Mouse (Mus musculus) midbrain, embryonic 12.5 days (tissue): Measurements from ENCODE around the gene Hrh1. TPM values are rescaled to one million over a fixed set of nuclear protein-coding genes. Genes with fewer than 3 reads are reported as not detected.

Experiments
- ATAC-seq: fragments of 200-750 bp; cut with Nextera tagmentation; 2 replicates; pipeline ENCODE4 v1.8.0; 2017; ENCODE audit warnings: low read depth, moderate TSS enrichment, moderate library complexity; ENCODE audit not compliant: low FRiP score
- H3K27ac ChIP-seq: fragments of 300-500 bp; sonication (generic); replicated peaks from 2 replicates; pipeline ENCODE4 v1.5.1; 2016; ENCODE audit warnings: mild to moderate bottlenecking
- H3K27me3 ChIP-seq: fragments of 300-500 bp; sonication (generic); 2 replicates; pipeline ENCODE4 v1.6.1; 2016; ENCODE audit warnings: mild to moderate bottlenecking
- H3K36me3 ChIP-seq: fragments of 300-500 bp; sonication (generic); 2 replicates; pipeline ENCODE4 v1.6.1; 2016
- H3K4me1 ChIP-seq: fragments of 300-500 bp; sonication (generic); 2 replicates; pipeline ENCODE4 v1.6.1; 2016
- H3K4me2 ChIP-seq: fragments of 300-500 bp; sonication (generic); replicated peaks from 2 replicates; pipeline ENCODE4 v1.6.1; 2016; ENCODE audit warnings: mild to moderate bottlenecking, moderate library complexity
- H3K4me3 ChIP-seq: fragments of 300-500 bp; sonication (generic); 2 replicates; pipeline ENCODE4 v1.5.1; 2016; ENCODE audit warnings: mild to moderate bottlenecking
- H3K9ac ChIP-seq: fragments of 300-500 bp; sonication (generic); replicated peaks from 2 replicates; pipeline ENCODE4 v1.6.1; 2016; ENCODE audit warnings: mild to moderate bottlenecking, moderate library complexity
- H3K9me3 ChIP-seq: fragments of 300-500 bp; sonication (generic); 2 replicates; pipeline ENCODE4 v1.6.1; 2016; ENCODE audit warnings: mild to moderate bottlenecking
- WGBS: fragments of 180-500 bp; shearing (Covaris S2); methylation state at CpG from one replicate; pipeline ENCODE4 v1.1.7; 2016; 5-methylcytosine and 5-hydroxymethylcytosine counted together
- polyA plus RNA-seq: library from polyadenylated mRNA; unstranded; fragments of >200 nt; fragmentation: Nextera tagmentation; extraction: Ambion mirVana; gene quantifications from 2 replicates; pipeline ENCODE4 v1.2.1, GENCODE M21; 2016

Gene Hrh1
- polyA plus RNA-seq, 1 experiment from 2014 or later: 0.28 TPM

DNA sequence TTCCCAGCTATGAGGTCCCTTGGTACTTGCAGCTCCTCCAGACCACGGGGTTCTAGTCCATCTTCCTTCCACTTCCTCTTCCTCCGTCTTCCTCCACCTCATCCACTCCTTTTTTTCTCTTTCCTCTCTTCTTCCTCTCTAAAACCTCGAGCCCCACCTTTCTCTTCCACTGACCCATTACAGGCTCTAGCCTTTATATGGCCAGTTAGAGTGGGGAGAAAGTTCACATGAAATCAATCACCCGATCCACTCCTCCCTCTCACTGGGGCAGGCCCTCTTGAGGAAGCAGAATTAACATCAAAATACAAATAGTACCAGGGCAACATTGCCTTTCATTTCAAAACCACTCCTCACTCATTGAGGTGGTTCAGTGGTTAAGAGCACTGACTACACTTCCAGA is 9.9 kb upstream of the Hrh1 start:
- H3K4me2 ChIP-seq: no peak overlapping the region
- no peak overlapping the region for H3K27ac ChIP-seq
- H3K4me1 ChIP-seq: no peaks in the 10 kb centered on the region
- H3K9me3 ChIP-seq: no peaks in the 10 kb centered on the region
- H3K4me3 ChIP-seq: no peak overlapping the region
- no peak overlapping the region for H3K9ac ChIP-seq
- peaks cover 13% of the 10 kb centered on the region; the same call in 1 of the 2 replicates for H3K27me3 ChIP-seq
- no peaks in the 10 kb centered on the region for H3K36me3 ChIP-seq
- ATAC-seq: no peak
- WGBS: 77% methylated on average over 4 of the region's 4 CpGs

- Histone ChIP-seq H3K4me1 (no peaks in the 10 kb centered on the region), H3K27me3 (peaks cover 21% of the 10 kb centered on the region), H3K4me3 (no peak overlapping the region), H3K4me2 (no peak overlapping the region), H3K9ac (no peak overlapping the region), H3K27ac (no peak overlapping the region), H3K36me3 (no peaks in the 10 kb centered on the region), H3K9me3 (no peaks in the 10 kb centered on the region)
- no peak for ATAC-seq
- WGBS: 65% methylated on average over 2 of the region's 2 CpGs
Measured at GRCm38 (mm10) chr6:114390129-114390528, 7.6 kb upstream of the Hrh1 start.

DNA sequence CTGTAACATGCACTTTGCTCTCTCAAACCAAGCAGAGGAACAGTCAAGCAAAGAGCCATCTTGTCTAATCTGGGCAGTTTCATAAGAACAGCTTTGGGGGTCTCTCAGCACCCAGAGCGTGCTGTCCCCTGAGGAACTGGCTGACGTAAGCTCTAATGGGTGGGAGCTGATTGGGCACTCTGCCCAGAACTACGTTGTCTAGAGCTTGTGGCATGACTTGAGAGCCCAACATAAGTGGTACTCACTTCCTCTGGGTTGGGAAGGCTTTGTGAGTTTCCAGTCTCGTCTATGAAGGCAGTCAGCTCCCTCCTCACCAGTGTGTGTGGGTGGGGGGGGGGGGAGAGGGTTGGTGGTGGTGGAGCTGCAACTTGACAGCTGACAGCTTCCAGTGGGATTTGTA is 2.8 kb upstream of the Hrh1 start:
- Histone ChIP-seq H3K27ac (no peak overlapping the region), H3K9me3 (no peaks in the 10 kb centered on the region), H3K4me2 (no peak overlapping the region), H3K4me1 (peaks cover 23% of the 10 kb centered on the region), H3K4me3 (no peak overlapping the region), H3K9ac (no peak overlapping the region), H3K27me3 (peaks cover 69% of the 10 kb centered on the region), H3K36me3 (no peaks in the 10 kb centered on the region)
- ATAC-seq: no peak
- WGBS: 79% methylated on average over 4 of the region's 4 CpGs

- 63% methylated on average over 4 of the region's 4 CpGs for WGBS
- H3K27ac ChIP-seq: no peak overlapping the region
- no peak overlapping the region for H3K4me3 ChIP-seq
- H3K9ac ChIP-seq: no peak overlapping the region
- no peaks in the 10 kb centered on the region for H3K9me3 ChIP-seq
- H3K36me3 ChIP-seq: no peaks in the 10 kb centered on the region
- peaks cover 28% of the 10 kb centered on the region for H3K4me1 ChIP-seq
- peaks cover 84% of the 10 kb centered on the region for H3K27me3 ChIP-seq
- no peak overlapping the region for H3K4me2 ChIP-seq
- ATAC-seq: no peak
Measured at GRCm38 (mm10) chr6:114396605-114397004, 1.1 kb upstream of the Hrh1 start.

DNA sequence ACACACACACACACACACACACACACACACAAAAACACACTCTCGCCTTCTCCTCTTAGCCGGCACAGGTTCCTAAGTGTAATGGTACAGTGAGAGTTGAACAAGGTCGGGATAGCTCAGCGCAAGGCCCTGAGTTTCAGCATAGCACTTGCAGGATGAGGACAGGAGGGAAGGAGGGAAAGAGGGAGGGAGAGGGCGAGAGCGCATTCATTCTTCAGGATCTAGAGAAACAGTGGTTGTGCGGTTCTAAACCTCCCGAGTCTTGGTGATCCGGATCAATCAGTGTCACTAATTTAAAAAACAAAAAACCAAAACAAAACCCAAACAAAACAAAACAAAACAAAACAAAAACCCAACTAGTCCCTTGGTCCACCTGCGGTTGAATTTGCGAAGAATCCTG is 456 bp upstream of the Hrh1 start:
- no peak overlapping the region for H3K27ac ChIP-seq
- peak overlapping the region; percentile 59 for H3K4me3 ChIP-seq
- H3K27me3 ChIP-seq: peaks cover 77% of the 10 kb centered on the region
- H3K36me3 ChIP-seq: no peaks in the 10 kb centered on the region
- WGBS: 6% methylated on average over 11 of the region's 11 CpGs
- 0 out of 2 replicates have a peak overlapping the region, but pooled peaks have one; percentile 52 for H3K9ac ChIP-seq
- no peaks in the 10 kb centered on the region for H3K9me3 ChIP-seq
- peak overlapping the region; percentile 92 for H3K4me2 ChIP-seq
- peaks cover 28% of the 10 kb centered on the region for H3K4me1 ChIP-seq
- no peak for ATAC-seq

DNA sequence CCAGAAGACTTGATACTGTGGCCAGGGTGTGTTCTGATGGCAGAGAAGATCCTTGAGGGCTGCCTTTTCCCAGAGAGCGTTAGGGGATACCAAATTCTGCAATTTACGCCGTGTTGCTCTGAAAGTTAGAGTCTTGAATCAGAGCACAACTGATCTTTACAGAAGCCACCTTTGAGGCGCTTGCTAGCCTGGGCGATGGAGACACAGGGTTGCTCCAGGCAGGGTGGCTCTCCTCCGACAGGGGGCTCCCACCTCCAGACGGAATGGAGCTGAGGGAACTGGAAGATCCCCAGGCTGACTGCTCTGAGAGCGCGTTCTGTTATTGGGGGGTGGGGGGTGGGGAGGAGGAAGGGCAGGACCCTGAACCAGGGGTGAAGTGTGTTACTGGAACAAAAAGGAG is 890 bp downstream of the Hrh1 start:
- H3K36me3 ChIP-seq: no peaks in the 10 kb centered on the region
- no peak overlapping the region for H3K27ac ChIP-seq
- peaks cover 75% of the 10 kb centered on the region for H3K27me3 ChIP-seq
- H3K9ac ChIP-seq: no peak overlapping the region
- no peaks in the 10 kb centered on the region for H3K9me3 ChIP-seq
- H3K4me1 ChIP-seq: peaks cover 28% of the 10 kb centered on the region
- ATAC-seq: no peak
- H3K4me2 ChIP-seq: peak overlapping the region; percentile 92
- peak overlapping the region; percentile 59; the same call in 1 of the 2 replicates for H3K4me3 ChIP-seq
- 6% methylated on average over 9 of the region's 9 CpGs for WGBS

GRCm38 (mm10) chr6:114400387-114400786 is 2.7 kb downstream of the Hrh1 start:
- Histone ChIP-seq H3K27ac (no peak overlapping the region), H3K9me3 (no peaks in the 10 kb centered on the region), H3K27me3 (peaks cover 66% of the 10 kb centered on the region), H3K4me1 (peaks cover 28% of the 10 kb centered on the region), H3K9ac (no peak overlapping the region), H3K4me2 (no peak overlapping the region), H3K36me3 (no peaks in the 10 kb centered on the region), H3K4me3 (no peak overlapping the region)
- no peak for ATAC-seq
- 84% methylated on average over 10 of the region's 10 CpGs for WGBS

- Histone ChIP-seq H3K4me2 (no peak overlapping the region), H3K27ac (no peak overlapping the region), H3K36me3 (no peaks in the 10 kb centered on the region), H3K4me1 (peaks cover 28% of the 10 kb centered on the region), H3K27me3 (peaks cover 62% of the 10 kb centered on the region), H3K4me3 (no peak overlapping the region), H3K9me3 (no peaks in the 10 kb centered on the region), H3K9ac (no peak overlapping the region)
- WGBS: 73% methylated on average over 8 of the region's 8 CpGs
- no peak for ATAC-seq
Measured at GRCm38 (mm10) chr6:114400841-114401240, 3.1 kb downstream of the Hrh1 start.

DNA sequence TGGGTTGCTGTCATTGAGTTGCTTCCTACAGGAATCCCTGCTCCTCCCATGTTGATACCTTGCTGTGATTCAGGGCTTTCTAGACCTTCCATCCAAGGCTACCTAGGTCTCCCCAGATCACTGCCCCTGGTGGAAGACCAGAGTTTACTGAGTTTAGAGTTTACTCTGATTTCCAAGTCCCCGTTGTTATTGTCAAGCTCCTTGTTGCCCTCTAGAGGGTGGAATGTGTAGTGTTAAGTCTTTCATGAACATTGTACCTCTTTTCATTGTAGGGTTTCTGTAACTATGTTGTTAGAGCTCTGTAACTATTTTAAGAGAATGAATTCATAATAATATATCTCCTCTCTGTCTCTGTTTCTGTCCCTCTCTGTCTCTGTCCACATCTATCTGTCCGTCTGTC is 4.4 kb downstream of the Hrh1 start:
- no peak overlapping the region for H3K9ac ChIP-seq
- H3K4me1 ChIP-seq: peaks cover 27% of the 10 kb centered on the region
- no peak overlapping the region for H3K27ac ChIP-seq
- no peaks in the 10 kb centered on the region for H3K9me3 ChIP-seq
- WGBS: 88% methylated on average over 2 of the region's 2 CpGs
- H3K4me3 ChIP-seq: no peak overlapping the region
- peaks cover 52% of the 10 kb centered on the region for H3K27me3 ChIP-seq
- no peaks in the 10 kb centered on the region for H3K36me3 ChIP-seq
- no peak overlapping the region for H3K4me2 ChIP-seq
- ATAC-seq: no peak

- Histone ChIP-seq H3K4me2 (no peak overlapping the region), H3K4me3 (no peak overlapping the region), H3K9me3 (no peaks in the 10 kb centered on the region), H3K4me1 (peaks cover 13% of the 10 kb centered on the region; the same call in 1 of the 2 replicates), H3K27ac (no peak overlapping the region), H3K9ac (no peak overlapping the region), H3K36me3 (no peaks in the 10 kb centered on the region), H3K27me3 (peaks cover 42% of the 10 kb centered on the region)
- WGBS: 66% methylated on average over 8 of the region's 8 CpGs
- ATAC-seq: no peak
Measured at GRCm38 (mm10) chr6:114403632-114404031, 5.9 kb downstream of the Hrh1 start.

DNA sequence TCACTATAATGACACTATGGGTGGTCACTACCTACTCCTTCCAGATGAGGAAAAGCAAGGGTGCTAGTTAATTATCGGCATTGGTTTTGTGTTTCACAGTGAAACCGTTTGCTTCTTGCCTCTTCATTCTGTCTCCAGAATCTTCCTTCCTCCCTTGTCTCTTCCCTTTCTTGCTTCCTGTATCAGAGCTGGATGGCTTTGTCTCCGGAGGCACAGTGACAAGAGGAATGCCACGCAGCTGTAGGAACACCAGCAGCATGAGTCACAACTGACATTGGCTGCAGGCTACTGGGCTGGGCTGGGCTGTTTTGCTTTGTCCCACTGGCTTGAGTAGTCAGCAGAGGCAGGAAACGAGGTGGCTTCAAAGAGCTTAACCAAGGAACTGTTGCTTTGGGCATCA is 6.4 kb downstream of the Hrh1 start:
- Histone ChIP-seq H3K9ac (no peak overlapping the region), H3K27ac (no peak overlapping the region), H3K9me3 (no peaks in the 10 kb centered on the region), H3K4me3 (no peak overlapping the region), H3K27me3 (peaks cover 42% of the 10 kb centered on the region), H3K36me3 (no peaks in the 10 kb centered on the region), H3K4me2 (no peak overlapping the region), H3K4me1 (0 out of 2 replicates have a peak, but pooled peaks cover 9% of the 10 kb centered on the region)
- WGBS: 64% methylated on average over 5 of the region's 5 CpGs
- no peak for ATAC-seq

DNA sequence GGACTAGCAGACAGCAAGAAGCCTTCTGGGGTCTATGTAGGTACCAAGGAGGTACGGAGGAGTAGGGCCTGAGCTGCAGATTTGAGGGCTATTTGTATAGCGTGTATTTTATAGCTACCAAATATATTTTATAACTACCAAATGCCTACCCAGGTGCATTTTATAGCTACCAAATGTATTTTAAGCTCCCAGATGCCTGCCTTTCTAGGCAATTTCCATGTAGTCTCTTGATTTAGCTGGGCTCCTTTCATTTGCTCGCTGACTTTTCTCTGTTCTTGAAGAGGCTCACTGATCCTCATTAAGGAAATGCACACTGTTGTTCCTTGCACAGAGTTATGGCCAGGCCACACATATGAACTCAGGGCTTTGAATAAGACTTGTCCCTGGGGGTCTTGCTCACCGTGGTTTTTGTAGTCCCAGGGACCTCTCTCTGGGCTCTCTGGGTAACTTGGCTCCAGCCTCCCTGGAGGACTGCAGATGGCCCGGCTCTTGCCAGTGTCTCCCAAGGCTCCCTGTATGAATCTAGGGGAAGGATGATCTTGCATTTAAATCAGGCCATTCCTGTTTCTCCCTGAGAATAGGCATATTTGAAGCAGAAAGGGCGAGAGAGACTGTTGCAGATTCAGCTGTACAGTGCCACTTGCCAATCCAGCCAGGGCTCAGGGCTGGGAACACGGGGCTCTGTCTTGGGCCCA is 7.2 kb downstream of the Hrh1 start:
- no peak for ATAC-seq

DNA sequence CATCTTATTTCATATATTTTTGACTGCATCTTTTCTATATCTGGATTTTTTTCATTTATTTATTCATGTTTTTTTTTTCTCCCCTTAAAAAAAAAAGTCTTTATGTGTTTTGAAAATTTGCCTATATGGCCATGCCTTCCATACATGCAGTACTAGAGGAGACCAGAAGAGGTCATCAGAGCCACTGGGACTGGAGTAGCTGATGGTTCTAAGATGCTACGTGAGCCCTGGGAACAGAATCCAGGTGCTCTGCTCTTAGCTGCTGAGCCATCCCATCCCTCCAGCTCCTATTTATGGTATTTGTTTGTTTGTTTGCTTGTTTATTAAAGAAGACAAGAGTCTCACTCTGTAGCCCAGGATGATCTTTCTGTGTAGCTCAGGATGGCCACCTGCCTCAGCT is 8.9 kb downstream of the Hrh1 start:
- no peak overlapping the region for H3K4me2 ChIP-seq
- H3K4me3 ChIP-seq: no peak overlapping the region
- H3K9ac ChIP-seq: no peak overlapping the region
- 48% methylated on average over 1 of the region's 1 CpGs for WGBS
- no peaks in the 10 kb centered on the region for H3K36me3 ChIP-seq
- no peak for ATAC-seq
- H3K27ac ChIP-seq: no peak overlapping the region
- H3K27me3 ChIP-seq: peaks cover 20% of the 10 kb centered on the region; the same call in 1 of the 2 replicates
- no peaks in the 10 kb centered on the region for H3K9me3 ChIP-seq
- H3K4me1 ChIP-seq: no peaks in the 10 kb centered on the region

More for the DNA sequence above, 7.2 kb downstream of the Hrh1 start:
- Histone ChIP-seq H3K4me3 (no peak overlapping the region), H3K4me2 (no peak overlapping the region), H3K27me3 (peaks cover 36% of the 10 kb centered on the region), H3K27ac (no peak overlapping the region), H3K36me3 (no peaks in the 10 kb centered on the region), H3K9ac (no peak overlapping the region), H3K9me3 (no peaks in the 10 kb centered on the region), H3K4me1 (0 out of 2 replicates have a peak, but pooled peaks cover 5% of the 10 kb centered on the region)
- WGBS: 80% methylated on average over 7 of the region's 7 CpGs
